Mouse (Mus musculus): ENCODE measurements at regions not wholly inside any gene's neighbourhood (a gene's known extent, or its start where the extent isn't known, plus 50 kb on each side); places are given as distances from the start of the nearest gene placed in this dataset.
A peak's percentile ranks its signal among the peaks of the same experiment; 100 is the strongest.

GRCm38 (mm10) chr19:14786868-14787267 lies 189.0 kb upstream of the Tle4 start:
- Histone ChIP-seq H3K4me3 (ENCODE audit: low read depth, low read length) (no peak overlapping the region), H3K9ac (replicated peaks; ENCODE audit: low read depth, low read length) (no peak overlapping the region), H3K4me1 (ENCODE audit: control insufficient read depth, insufficient read depth, low read length) (0 out of 2 replicates have a peak, but pooled peaks cover 3% of the 10 kb centered on the region), H3K27me3 (ENCODE audit: control insufficient read depth, insufficient read depth, low read length) (no peaks in the 10 kb centered on the region), H3K9me3 (ENCODE audit: control insufficient read depth, low read depth, low read length) (no peaks in the 10 kb centered on the region), H3K36me3 (ENCODE audit: control insufficient read depth, insufficient read depth, low read length) (no peaks in the 10 kb centered on the region), H3K27ac (ENCODE audit: low read length) (no peak overlapping the region), H3K4me2 (replicated peaks; ENCODE audit: low read depth, low read length) (no peak overlapping the region)
- 77% methylated on average over 8 of the region's 8 CpGs for WGBS
- no peak for ATAC-seq (ENCODE audit: insufficient number of reproducible peaks, insufficient read depth, low FRiP score, low read depth)

- H3K27ac ChIP-seq (ENCODE audit: low read length): no peak overlapping the region
- WGBS: 20% methylated on average over 3 of the region's 3 CpGs
- H3K36me3 ChIP-seq (ENCODE audit: control insufficient read depth, insufficient read depth, low read length): no peaks in the 10 kb centered on the region
- 0 out of 2 replicates have a peak, but pooled peaks cover 3% of the 10 kb centered on the region for H3K4me1 ChIP-seq (ENCODE audit: control insufficient read depth, insufficient read depth, low read length)
- H3K9me3 ChIP-seq (ENCODE audit: control insufficient read depth, low read depth, low read length): no peaks in the 10 kb centered on the region
- H3K4me2 ChIP-seq (replicated peaks; ENCODE audit: low read depth, low read length): no peak overlapping the region
- H3K9ac ChIP-seq (replicated peaks; ENCODE audit: low read depth, low read length): no peak overlapping the region
- no peaks in the 10 kb centered on the region for H3K27me3 ChIP-seq (ENCODE audit: control insufficient read depth, insufficient read depth, low read length)
- H3K4me3 ChIP-seq (ENCODE audit: low read depth, low read length): no peak overlapping the region
- 0 out of 2 replicates have a peak, but pooled peaks have one; percentile 23 for ATAC-seq (ENCODE audit: insufficient number of reproducible peaks, insufficient read depth, low FRiP score, low read depth)
Observed at GRCm38 (mm10) chr19:14785661-14786060, 187.8 kb upstream of the Tle4 start.

GRCm38 (mm10) chr19:14777709-14778108 lies 179.9 kb upstream of the Tle4 start:
- WGBS: 41% methylated on average over 7 of the region's 7 CpGs
- Histone ChIP-seq H3K9me3 (ENCODE audit: control insufficient read depth, low read depth, low read length) (peaks cover 3% of the 10 kb centered on the region; the same call in 1 of the 2 replicates), H3K4me3 (ENCODE audit: low read depth, low read length) (no peak overlapping the region), H3K27ac (ENCODE audit: low read length) (no peak overlapping the region), H3K4me2 (replicated peaks; ENCODE audit: low read depth, low read length) (no peak overlapping the region), H3K27me3 (ENCODE audit: control insufficient read depth, insufficient read depth, low read length) (no peaks in the 10 kb centered on the region), H3K36me3 (ENCODE audit: control insufficient read depth, insufficient read depth, low read length) (no peaks in the 10 kb centered on the region), H3K9ac (replicated peaks; ENCODE audit: low read depth, low read length) (no peak overlapping the region), H3K4me1 (ENCODE audit: control insufficient read depth, insufficient read depth, low read length) (no peaks in the 10 kb centered on the region)
- no peak for ATAC-seq (ENCODE audit: insufficient number of reproducible peaks, insufficient read depth, low FRiP score, low read depth)

GRCm38 (mm10) chr19:14777198-14777597 lies 179.3 kb upstream of the Tle4 start:
- WGBS: 12% methylated on average over 10 of the region's 10 CpGs

GRCm38 (mm10) chr19:14776791-14777190 lies 178.9 kb upstream of the Tle4 start:
- no peaks in the 10 kb centered on the region for H3K27me3 ChIP-seq (ENCODE audit: control insufficient read depth, insufficient read depth, low read length)
- H3K27ac ChIP-seq (ENCODE audit: low read length): no peak overlapping the region
- H3K9me3 ChIP-seq (ENCODE audit: control insufficient read depth, low read depth, low read length): peaks cover 3% of the 10 kb centered on the region; the same call in 1 of the 2 replicates
- no peaks in the 10 kb centered on the region for H3K36me3 ChIP-seq (ENCODE audit: control insufficient read depth, insufficient read depth, low read length)
- 62% methylated on average over 5 of the region's 5 CpGs for WGBS
- no peak overlapping the region for H3K4me2 ChIP-seq (replicated peaks; ENCODE audit: low read depth, low read length)
- ATAC-seq (ENCODE audit: insufficient number of reproducible peaks, insufficient read depth, low FRiP score, low read depth): no peak
- no peaks in the 10 kb centered on the region for H3K4me1 ChIP-seq (ENCODE audit: control insufficient read depth, insufficient read depth, low read length)
- no peak overlapping the region for H3K9ac ChIP-seq (replicated peaks; ENCODE audit: low read depth, low read length)
- no peak overlapping the region for H3K4me3 ChIP-seq (ENCODE audit: low read depth, low read length)

More at GRCm38 (mm10) chr19:14777198-14777597, 179.3 kb upstream of the Tle4 start:
- Histone ChIP-seq H3K4me2 (replicated peaks; ENCODE audit: low read depth, low read length) (no peak overlapping the region), H3K36me3 (ENCODE audit: control insufficient read depth, insufficient read depth, low read length) (no peaks in the 10 kb centered on the region), H3K4me3 (ENCODE audit: low read depth, low read length) (no peak overlapping the region), H3K9ac (replicated peaks; ENCODE audit: low read depth, low read length) (no peak overlapping the region), H3K27ac (ENCODE audit: low read length) (no peak overlapping the region), H3K4me1 (ENCODE audit: control insufficient read depth, insufficient read depth, low read length) (no peaks in the 10 kb centered on the region), H3K9me3 (ENCODE audit: control insufficient read depth, low read depth, low read length) (peaks cover 3% of the 10 kb centered on the region; the same call in 1 of the 2 replicates), H3K27me3 (ENCODE audit: control insufficient read depth, insufficient read depth, low read length) (no peaks in the 10 kb centered on the region)
- no peak for ATAC-seq (ENCODE audit: insufficient number of reproducible peaks, insufficient read depth, low FRiP score, low read depth)

- Histone ChIP-seq H3K4me3 (ENCODE audit: low read depth, low read length) (no peak overlapping the region), H3K4me1 (ENCODE audit: control insufficient read depth, insufficient read depth, low read length) (no peaks in the 10 kb centered on the region), H3K36me3 (ENCODE audit: control insufficient read depth, insufficient read depth, low read length) (no peaks in the 10 kb centered on the region), H3K4me2 (replicated peaks; ENCODE audit: low read depth, low read length) (no peak overlapping the region), H3K9me3 (ENCODE audit: control insufficient read depth, low read depth, low read length) (peaks cover 3% of the 10 kb centered on the region; the same call in 1 of the 2 replicates), H3K27ac (ENCODE audit: low read length) (no peak overlapping the region), H3K9ac (replicated peaks; ENCODE audit: low read depth, low read length) (no peak overlapping the region), H3K27me3 (ENCODE audit: control insufficient read depth, insufficient read depth, low read length) (no peaks in the 10 kb centered on the region)
- ATAC-seq (ENCODE audit: insufficient number of reproducible peaks, insufficient read depth, low FRiP score, low read depth): no peak
- 79% methylated on average over 2 of the region's 2 CpGs for WGBS
Observed at GRCm38 (mm10) chr19:14772794-14773193, 174.9 kb upstream of the Tle4 start.

- H3K4me3 ChIP-seq (ENCODE audit: low read depth, low read length): no peak overlapping the region
- no peak overlapping the region for H3K9ac ChIP-seq (replicated peaks; ENCODE audit: low read depth, low read length)
- no peaks in the 10 kb centered on the region for H3K4me1 ChIP-seq (ENCODE audit: control insufficient read depth, insufficient read depth, low read length)
- H3K27me3 ChIP-seq (ENCODE audit: control insufficient read depth, insufficient read depth, low read length): peaks cover 3% of the 10 kb centered on the region; the same call in 1 of the 2 replicates
- H3K4me2 ChIP-seq (replicated peaks; ENCODE audit: low read depth, low read length): no peak overlapping the region
- H3K36me3 ChIP-seq (ENCODE audit: control insufficient read depth, insufficient read depth, low read length): no peaks in the 10 kb centered on the region
- no peak overlapping the region for H3K27ac ChIP-seq (ENCODE audit: low read length)
- no peaks in the 10 kb centered on the region for H3K9me3 ChIP-seq (ENCODE audit: control insufficient read depth, low read depth, low read length)
- no peak for ATAC-seq (ENCODE audit: insufficient number of reproducible peaks, insufficient read depth, low FRiP score, low read depth)
Observed at GRCm38 (mm10) chr19:14752646-14753045, 154.8 kb upstream of the Tle4 start.

GRCm38 (mm10) chr19:14742361-14742760 lies 144.5 kb upstream of the Tle4 start:
- Histone ChIP-seq H3K36me3 (ENCODE audit: control insufficient read depth, insufficient read depth, low read length) (no peaks in the 10 kb centered on the region), H3K4me3 (ENCODE audit: low read depth, low read length) (no peak overlapping the region), H3K9me3 (ENCODE audit: control insufficient read depth, low read depth, low read length) (no peaks in the 10 kb centered on the region), H3K4me1 (ENCODE audit: control insufficient read depth, insufficient read depth, low read length) (no peaks in the 10 kb centered on the region), H3K27me3 (ENCODE audit: control insufficient read depth, insufficient read depth, low read length) (no peaks in the 10 kb centered on the region), H3K9ac (replicated peaks; ENCODE audit: low read depth, low read length) (no peak overlapping the region), H3K4me2 (replicated peaks; ENCODE audit: low read depth, low read length) (no peak overlapping the region), H3K27ac (ENCODE audit: low read length) (no peak overlapping the region)
- 88% methylated on average over 3 of the region's 3 CpGs for WGBS
- ATAC-seq (ENCODE audit: insufficient number of reproducible peaks, insufficient read depth, low FRiP score, low read depth): no peak

- H3K4me3 ChIP-seq (ENCODE audit: low read depth, low read length): no peak overlapping the region
- no peaks in the 10 kb centered on the region for H3K36me3 ChIP-seq (ENCODE audit: control insufficient read depth, insufficient read depth, low read length)
- no peaks in the 10 kb centered on the region for H3K27me3 ChIP-seq (ENCODE audit: control insufficient read depth, insufficient read depth, low read length)
- no peaks in the 10 kb centered on the region for H3K4me1 ChIP-seq (ENCODE audit: control insufficient read depth, insufficient read depth, low read length)
- no peak overlapping the region for H3K4me2 ChIP-seq (replicated peaks; ENCODE audit: low read depth, low read length)
- no peaks in the 10 kb centered on the region for H3K9me3 ChIP-seq (ENCODE audit: control insufficient read depth, low read depth, low read length)
- ATAC-seq (ENCODE audit: insufficient number of reproducible peaks, insufficient read depth, low FRiP score, low read depth): no peak
- WGBS: 94% methylated on average over 1 of the region's 1 CpGs
- H3K27ac ChIP-seq (ENCODE audit: low read length): no peak overlapping the region
- H3K9ac ChIP-seq (replicated peaks; ENCODE audit: low read depth, low read length): no peak overlapping the region
Observed at GRCm38 (mm10) chr19:14740936-14741335, 143.1 kb upstream of the Tle4 start.
